Mouse (Mus musculus): Measurements from ENCODE around the gene Reps1. TPM values are rescaled to one million over a fixed set of nuclear protein-coding genes. Genes with fewer than 3 reads are reported as not detected.

The Reps1 gene
- 33.8 TPM for polyA plus RNA-seq (2014; fragmentation: Illumina TruSeq; extraction: RNeasy Lipid Tissue Mini Kit (QIAGEN cat#74804); ENCODE audit: low read depth, low replicate concordance)

GRCm38 (mm10) chr10:18055696-18056390 is at the start of gene Reps1:
TSS of gene Reps1 (plus strand) at chr10:18055861.

GRCm38 (mm10) chr10:18022741-18023347 is 32.8 kb upstream of the Reps1 start, which contains the start of gene Abracl:
TSS of gene Abracl (minus strand) at chr10:18023288.

Other genes starting within 250 kb of the Reps1 start
- 62.1 TPM for gene Heca, start 107.8 kb upstream of the Reps1 start, polyA plus RNA-seq (2014; fragmentation: Illumina TruSeq; extraction: RNeasy Lipid Tissue Mini Kit (QIAGEN cat#74804); ENCODE audit: low read depth, low replicate concordance)
- 130 TPM for gene Abracl, start 32.6 kb upstream of the Reps1 start, polyA plus RNA-seq (2014; fragmentation: Illumina TruSeq; extraction: RNeasy Lipid Tissue Mini Kit (QIAGEN cat#74804); ENCODE audit: low read depth, low replicate concordance)
- not detected for gene Ect2l, start 155.0 kb downstream of the Reps1 start, polyA plus RNA-seq (2014; fragmentation: Illumina TruSeq; extraction: RNeasy Lipid Tissue Mini Kit (QIAGEN cat#74804); ENCODE audit: low read depth, low replicate concordance)
- gene Ccdc28a, start 179.1 kb downstream of the Reps1 start, polyA plus RNA-seq (2014; fragmentation: Illumina TruSeq; extraction: RNeasy Lipid Tissue Mini Kit (QIAGEN cat#74804); ENCODE audit: low read depth, low replicate concordance): 9.0 TPM

All from kidney, adult 10 weeks (tissue).